Mouse (Mus musculus): ENCODE results near the gene Mtfr2.
A peak's percentile ranks its signal among the peaks of the same experiment; 100 is the strongest.

- TF ChIP-seq CTCF (IDR thresholded peaks at IDR 0.05; ENCODE audit: low read depth, low read length) (peak; percentile 63), TAL1 (conservative IDR thresholded peaks at IDR 0.05; ENCODE audit: low read depth, low read length) (no peak), POLR2AphosphoS5 (IDR thresholded peaks at IDR 0.05; ENCODE audit: insufficient replicate concordance, low read depth, low read length) (no peak)
Observed at GRCm38 (mm10) chr10:20361542-20362449, 14.2 kb downstream of the Mtfr2 start.
